Mouse (Mus musculus) thymus, postnatal 0 days (tissue): Measurements from ENCODE around the gene Cabin1. TPM values are rescaled to one million over a fixed set of nuclear protein-coding genes. Genes with fewer than 3 reads are reported as not detected.

Experiments used
- DNase-seq: peaks from one replicate; pipeline ENCODE4 v3.0.0-alpha.2; 2015; ENCODE audit warnings: low spot score
- polyA plus RNA-seq: library from polyadenylated mRNA; unstranded; fragments of >200 nt; fragmentation: Nextera tagmentation; extraction: Ambion mirVana; gene quantifications from 2 replicates; pipeline ENCODE4 v1.2.1, GENCODE M21; 2015

The Cabin1 gene
- 21.3 and 26.1 TPM in 2 replicates for polyA plus RNA-seq

GRCm38 (mm10) chr10:75763682-75764518 is at the start of gene Cabin1:
TSS of gene Cabin1 (minus strand) at chr10:75764341.
- DNase-seq: peak; percentile 99

GRCm38 (mm10) chr10:75804217-75804616 is 40.1 kb upstream of the Cabin1 start:
- no peak for DNase-seq

- DNase-seq: no peak
Measured at GRCm38 (mm10) chr10:75798176-75798696, 34.1 kb upstream of the Cabin1 start, which contains the start of gene Gstt1. TSS of gene Gstt1 (minus strand) at chr10:75798584.

- DNase-seq: peak; percentile 13
Measured at GRCm38 (mm10) chr10:75797619-75798175, 33.6 kb upstream of the Cabin1 start.

GRCm38 (mm10) chr10:75796731-75797516 is 32.8 kb upstream of the Cabin1 start:
- DNase-seq: no peak

GRCm38 (mm10) chr10:75794880-75795279 is 30.7 kb upstream of the Cabin1 start:
- DNase-seq: no peak

- peak; percentile 26 for DNase-seq
Measured at GRCm38 (mm10) chr10:75790773-75791172, 26.6 kb upstream of the Cabin1 start.

- no peak for DNase-seq
Measured at GRCm38 (mm10) chr10:75789841-75790240, 25.7 kb upstream of the Cabin1 start.

- DNase-seq: no peak
Measured at GRCm38 (mm10) chr10:75789081-75789735, 25.1 kb upstream of the Cabin1 start.

GRCm38 (mm10) chr10:75788277-75788676 is 24.1 kb upstream of the Cabin1 start:
- DNase-seq: no peak

GRCm38 (mm10) chr10:75785442-75785841 is 21.3 kb upstream of the Cabin1 start:
- no peak for DNase-seq

- peak; percentile 12 for DNase-seq
Measured at GRCm38 (mm10) chr10:75780769-75781578, 16.8 kb upstream of the Cabin1 start, which contains the start of the genes Gm20441 and Gstt3. TSS of gene Gm20441 (minus strand) at chr10:75780954. TSS of gene Gstt3 (minus strand) at chr10:75781414.

GRCm38 (mm10) chr10:75779206-75780174 is 15.3 kb upstream of the Cabin1 start:
- DNase-seq: peak; percentile 12

- DNase-seq: no peak
Measured at GRCm38 (mm10) chr10:75777885-75778284, 13.7 kb upstream of the Cabin1 start.

- no peak for DNase-seq
Measured at GRCm38 (mm10) chr10:75776562-75776961, 12.4 kb upstream of the Cabin1 start.

- DNase-seq: no peak
Measured at GRCm38 (mm10) chr10:75774587-75774986, 10.4 kb upstream of the Cabin1 start.

GRCm38 (mm10) chr10:75774102-75774501 is 10.0 kb upstream of the Cabin1 start:
- no peak for DNase-seq

GRCm38 (mm10) chr10:75772795-75773664 is 8.9 kb upstream of the Cabin1 start, which contains the start of gene Ddt:
TSS of gene Ddt (minus strand) at chr10:75773414.
- peak; percentile 91 for DNase-seq
